Mouse (Mus musculus) adrenal gland, postnatal 14 days (tissue): ENCODE data around the gene Scyl2. TPM values are rescaled to one million over a fixed set of nuclear protein-coding genes. Genes with fewer than 3 reads are reported as not detected.

Experiments used
- DNase-seq: peaks from one replicate; pipeline ENCODE4 v3.0.0; 2021; ENCODE audit warnings: mixed read lengths
- total RNA-seq: library from RNA; stranded (reverse); gene quantifications from 2 replicates; pipeline ENCODE4 v1.2.3, GENCODE M21; 2021

Gene Scyl2
- total RNA-seq, 1 experiment from 2014 or later, result 45.8 TPM

DNA sequence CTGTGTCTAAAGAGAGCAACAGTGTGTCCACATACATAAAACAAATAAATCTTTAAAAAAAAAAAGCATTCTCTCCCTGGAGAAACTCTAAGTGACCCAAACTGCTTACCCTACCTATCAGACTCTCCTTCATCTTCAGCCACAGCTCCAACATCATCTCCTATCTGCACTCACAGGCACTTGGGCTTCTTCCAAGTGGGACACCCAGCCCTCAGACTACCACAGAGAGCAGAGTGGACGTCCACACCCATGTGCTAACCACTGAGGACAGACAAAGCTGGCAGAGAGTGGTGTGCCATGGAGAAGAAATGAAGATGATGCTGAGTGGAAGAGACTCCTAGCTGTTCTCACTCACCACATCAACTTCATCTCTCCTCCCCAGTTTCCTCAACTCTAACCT lies 90.6 kb downstream of the Scyl2 start:
- no peak for DNase-seq

DNA sequence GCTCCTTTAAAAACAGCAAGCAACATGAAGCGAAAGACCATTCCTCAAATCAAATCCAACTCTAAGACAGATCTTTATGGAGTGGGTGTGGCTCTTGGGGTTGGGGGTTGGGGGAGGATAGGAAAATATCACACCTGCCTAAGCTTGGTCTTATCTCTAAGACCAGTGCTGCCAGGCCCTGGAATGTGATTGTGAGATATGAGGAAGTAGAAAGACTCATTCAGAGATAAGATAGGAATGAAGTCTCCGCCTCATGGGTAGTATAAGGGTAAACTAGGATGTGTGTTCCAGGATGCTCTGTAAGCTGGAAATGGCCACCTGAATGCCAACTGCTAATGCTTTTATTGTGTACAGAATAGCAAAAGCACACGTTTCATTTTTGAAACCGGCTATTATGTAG lies 91.8 kb downstream of the Scyl2 start:
- no peak for DNase-seq

DNA sequence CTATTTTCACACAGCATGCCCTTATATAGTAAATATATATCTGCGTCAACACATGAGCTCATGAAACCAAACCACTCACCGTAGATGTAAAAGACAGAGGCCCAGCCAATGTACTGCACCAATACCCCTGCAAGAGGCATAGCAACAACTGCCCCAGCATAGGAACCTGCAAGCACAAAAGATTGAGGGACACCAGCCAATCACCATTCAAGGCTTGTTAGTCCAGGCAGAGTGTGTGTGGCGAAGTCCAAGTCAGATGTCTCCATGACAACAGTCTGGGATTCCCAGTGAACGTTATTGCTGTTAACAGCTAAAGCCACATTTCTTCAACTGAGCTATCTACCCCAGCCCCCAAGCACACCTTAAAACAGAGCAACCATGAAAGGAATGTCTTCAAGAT lies 93.3 kb downstream of the Scyl2 start:
- no peak for DNase-seq

DNA sequence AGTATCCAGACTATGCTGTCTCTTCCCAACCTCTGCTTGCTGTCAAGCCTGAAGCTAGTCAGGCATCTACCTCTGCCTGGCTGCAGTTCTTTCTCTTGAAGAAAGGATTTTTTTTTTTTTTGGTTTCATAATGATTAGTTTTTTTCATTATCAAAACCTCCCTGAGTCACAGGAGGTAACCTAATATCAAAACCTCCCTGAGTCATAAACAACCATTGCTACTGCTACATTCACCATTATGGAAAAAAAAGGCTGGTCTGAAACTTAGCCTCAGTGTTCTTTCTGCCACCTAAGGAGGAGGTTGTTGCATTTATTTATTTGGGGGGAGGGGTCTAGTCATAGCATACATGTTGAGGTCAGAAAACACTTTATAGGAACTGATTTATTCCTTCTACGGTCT lies 96.2 kb downstream of the Scyl2 start:
- DNase-seq, result no peak

Other genes with a start within 250 kb of the Scyl2 start
- 8.5 and 9.2 TPM in 2 replicates for gene Gas2l3, start 242.3 kb downstream of the Scyl2 start, total RNA-seq
- 14.1 and 21.5 TPM in 2 replicates for gene Nr1h4, start 152.7 kb downstream of the Scyl2 start, total RNA-seq
- 0.85 TPM in 1 of 2 replicates, not detected in the other for gene Slc17a8, start 65.0 kb downstream of the Scyl2 start, total RNA-seq
- gene Actr6, start 46.0 kb upstream of the Scyl2 start, total RNA-seq, result 21.8 and 26.2 TPM in 2 replicates
- 61.7 and 66.2 TPM in 2 replicates for gene Uhrf1bp1l, start 58.7 kb upstream of the Scyl2 start, total RNA-seq
- 1.4 and 1.7 TPM in 2 replicates for gene Anks1b, start 187.2 kb upstream of the Scyl2 start, total RNA-seq